Mouse (Mus musculus) testis, postnatal 14 days (tissue): ENCODE measurements around the gene Saa2.
A peak's percentile ranks its signal among the peaks of the same experiment; 100 is the strongest.
"Not testable (repeated sequence)": the region's sequence is repeated elsewhere in the genome, so short reads cannot be mapped to it uniquely, and the experiment has no call there.

Source experiments
- DNase-seq: peaks from one replicate; pipeline ENCODE4 v3.0.0; 2021; ENCODE audit warnings: low spot score

The Saa2 gene

DNA sequence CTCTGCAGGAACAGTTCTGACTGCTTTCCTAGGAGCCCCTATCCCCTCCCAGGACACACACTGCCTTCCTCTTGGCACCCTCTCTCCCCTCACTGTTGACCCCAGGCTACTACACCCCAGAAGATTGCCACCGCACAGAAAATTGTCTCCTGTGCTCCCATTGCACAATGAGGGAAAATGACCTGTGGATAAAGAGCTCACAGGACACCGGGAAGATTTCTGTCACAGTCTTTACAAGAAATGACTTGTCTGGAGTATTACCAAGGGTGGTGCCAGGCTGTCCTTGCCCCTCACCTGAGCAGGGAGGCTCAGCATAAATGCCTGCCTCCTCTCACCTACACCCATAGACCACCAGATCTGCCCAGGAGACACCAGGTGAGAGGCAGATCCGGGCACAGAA, at the start of gene Saa2:
Saa2 (plus strand) TSS at position 301 of the 400 bp plus-strand sequence.
- no peak for DNase-seq

DNA sequence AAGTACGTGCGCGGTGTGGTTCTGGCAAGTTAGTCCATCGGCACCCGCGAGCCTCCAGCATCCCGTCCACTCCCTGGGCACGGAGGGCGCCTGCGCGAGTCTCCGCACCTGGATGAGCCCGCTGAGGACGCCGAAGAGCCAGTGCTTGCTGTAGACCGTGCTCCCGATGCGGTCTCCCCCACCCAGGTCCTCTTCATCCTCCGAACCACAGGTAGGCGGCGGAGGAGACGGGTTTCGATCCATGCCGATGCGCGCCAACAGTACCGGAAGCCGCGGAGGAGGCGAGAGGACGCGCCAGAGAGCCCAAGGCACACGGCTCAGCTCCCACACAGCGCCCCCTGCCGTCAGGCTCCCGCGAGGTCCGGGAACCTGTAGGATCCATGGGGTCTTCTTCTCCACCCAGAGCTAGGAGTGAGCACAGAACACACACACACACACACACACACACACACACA, 41.2 kb upstream of the Saa2 start, which contains the start of gene Saal1:
Saal1 (minus strand) TSS at position 291 of the 455 bp plus-strand sequence.
- peak; percentile 87 for DNase-seq

DNA sequence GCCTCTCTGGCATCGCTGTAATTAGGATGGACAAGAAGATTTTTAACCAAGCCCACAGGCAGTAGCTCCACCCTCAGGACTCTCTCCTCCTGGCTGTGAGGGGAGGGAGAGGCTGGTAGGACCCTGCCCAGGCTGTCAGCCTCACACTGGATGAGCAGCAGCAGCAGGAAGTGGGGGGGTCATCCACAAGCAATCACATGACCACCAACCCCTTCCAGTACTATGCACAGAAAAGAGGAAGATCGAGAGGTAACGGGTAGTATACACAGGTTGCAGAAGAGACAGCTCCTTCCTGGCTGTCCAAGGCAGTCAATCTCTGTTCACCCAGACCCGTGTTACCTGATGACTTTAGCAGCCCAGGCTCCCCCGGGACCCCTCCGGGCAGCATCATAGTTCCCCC, 39.3 kb upstream of the Saa2 start:
- no peak for DNase-seq

DNA sequence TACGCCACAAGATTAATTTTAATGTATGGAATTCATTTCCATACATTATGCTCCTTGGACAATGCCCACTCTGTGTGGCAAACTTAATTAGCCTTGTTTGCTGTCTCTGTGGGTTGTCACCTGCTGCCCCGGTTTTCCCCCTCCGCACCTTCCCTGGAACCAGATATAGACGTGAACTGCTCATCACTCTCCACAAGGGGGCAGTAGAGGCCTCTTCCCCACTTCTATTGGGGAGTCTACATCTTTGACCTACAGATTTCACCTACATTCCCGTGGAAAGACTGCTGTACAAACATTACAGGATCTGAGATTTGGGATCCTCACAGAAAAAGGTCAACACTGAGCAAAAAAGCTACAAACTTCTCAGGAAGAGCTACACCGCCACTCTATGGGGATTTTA, 37.1 kb upstream of the Saa2 start:
- peak; percentile 39 for DNase-seq

DNA sequence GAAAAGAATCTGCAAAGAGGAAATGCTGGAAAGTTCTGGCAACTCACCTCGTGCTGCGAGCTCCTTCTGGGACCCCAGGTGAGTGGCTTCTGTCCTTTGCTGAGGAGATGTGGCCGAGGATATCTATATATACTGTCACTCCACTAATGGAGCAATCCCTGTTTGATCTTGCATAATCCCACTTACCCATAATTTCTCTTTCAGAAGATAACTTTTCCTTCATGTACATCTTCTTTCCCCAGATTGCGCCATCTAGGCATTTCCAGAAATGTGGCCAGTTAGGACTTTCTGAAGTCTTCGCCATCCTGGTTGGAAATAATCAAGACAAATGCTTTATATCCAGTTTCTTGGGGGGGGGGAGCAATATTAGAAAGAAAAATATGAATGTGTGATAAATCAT, 36.0 kb upstream of the Saa2 start, which contains the start of gene Saa3:
Saa3 (minus strand) TSS at position 101 of the 400 bp plus-strand sequence.
- DNase-seq, result no peak

DNA sequence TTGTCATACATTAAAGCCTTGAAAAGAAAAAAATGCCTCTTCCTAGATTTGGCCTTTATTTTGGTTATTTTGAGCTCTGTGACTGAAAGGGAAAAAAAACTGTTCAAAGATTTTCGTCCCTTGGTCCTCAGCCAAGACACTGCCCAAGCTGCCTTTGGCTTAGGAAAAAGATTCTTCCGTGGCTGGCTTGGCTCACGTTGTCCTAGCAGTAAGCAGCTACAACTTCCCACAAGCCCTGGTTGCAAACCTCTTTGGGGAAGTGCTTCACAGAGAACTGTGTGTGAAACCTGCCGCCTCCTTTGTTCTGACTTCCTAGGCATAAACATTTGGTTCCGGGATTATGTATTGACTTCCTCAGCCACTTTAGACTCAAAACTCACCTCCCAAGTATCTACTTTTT, 34.7 kb upstream of the Saa2 start:
- DNase-seq, result no peak

DNA sequence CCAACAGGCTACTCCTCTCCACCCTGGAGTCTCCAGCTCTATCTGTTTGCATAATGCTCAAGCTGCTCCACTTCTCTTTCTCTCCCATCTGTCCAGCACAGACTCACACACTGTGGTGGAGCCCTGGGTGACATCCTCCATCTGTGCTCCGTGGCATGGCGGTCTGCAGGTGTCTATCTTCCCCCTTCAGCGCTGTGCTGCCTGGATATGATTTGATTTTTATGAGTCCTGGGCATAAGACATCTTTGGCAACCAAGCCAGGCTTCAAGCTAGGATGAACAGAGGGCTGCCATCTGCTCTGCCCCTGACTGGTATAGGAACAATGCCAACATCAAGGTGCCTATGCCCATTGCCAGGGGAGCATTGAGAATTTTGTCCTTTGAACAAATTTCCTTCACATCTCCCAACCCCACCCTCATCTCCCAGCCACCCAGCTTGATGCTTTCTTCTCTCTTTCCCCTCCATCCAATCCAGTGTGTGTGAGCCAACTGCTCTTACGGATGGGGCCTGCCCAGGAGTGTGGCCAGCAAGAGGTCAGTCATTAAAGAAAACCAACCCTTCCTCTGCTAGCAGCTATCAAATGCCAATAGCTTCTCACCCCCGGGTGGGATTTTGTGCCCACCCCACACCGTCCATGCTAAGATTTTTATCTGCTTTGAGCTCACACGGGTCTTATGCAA, 32.9 kb upstream of the Saa2 start:
- no peak for DNase-seq

DNA sequence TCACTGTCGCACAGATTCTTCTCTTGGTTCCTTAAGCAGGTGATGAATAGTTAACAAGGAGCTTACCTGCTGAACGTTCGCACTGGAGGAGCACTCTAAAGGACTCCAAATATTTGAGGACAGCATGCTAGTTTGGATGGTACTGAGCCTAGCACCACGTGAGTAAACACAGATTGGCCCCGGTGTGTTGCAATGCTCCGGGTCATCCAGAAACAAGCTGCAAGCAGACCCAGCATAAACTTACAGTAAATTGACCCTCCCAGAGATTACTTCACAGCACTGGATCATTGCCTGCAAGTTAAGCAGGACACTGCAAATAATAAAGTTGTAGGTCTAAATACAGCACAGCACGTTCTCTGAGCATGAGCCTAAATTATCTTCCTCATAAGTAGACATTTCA, 32.1 kb upstream of the Saa2 start:
- DNase-seq, result peak; percentile 21

DNA sequence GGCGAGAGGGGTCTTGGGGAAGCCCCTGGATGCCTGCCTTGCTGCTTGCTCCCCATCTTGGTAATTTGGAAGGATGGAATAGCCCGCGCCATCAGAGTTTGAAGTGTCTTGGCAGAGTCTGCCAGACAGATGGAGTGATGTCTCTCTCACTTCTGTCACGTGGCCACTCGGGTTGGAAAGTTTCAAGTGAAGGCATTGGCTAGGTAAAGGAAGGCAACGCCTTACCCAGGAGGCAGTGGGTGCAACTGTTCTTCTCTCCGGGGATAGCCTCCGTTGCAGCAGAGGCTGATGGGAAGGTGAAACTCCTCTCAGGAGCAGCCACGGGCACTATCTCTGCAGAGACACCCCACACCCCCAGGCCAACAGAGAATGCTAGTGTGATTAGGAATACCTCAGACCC, 31.1 kb upstream of the Saa2 start:
- no peak for DNase-seq

DNA sequence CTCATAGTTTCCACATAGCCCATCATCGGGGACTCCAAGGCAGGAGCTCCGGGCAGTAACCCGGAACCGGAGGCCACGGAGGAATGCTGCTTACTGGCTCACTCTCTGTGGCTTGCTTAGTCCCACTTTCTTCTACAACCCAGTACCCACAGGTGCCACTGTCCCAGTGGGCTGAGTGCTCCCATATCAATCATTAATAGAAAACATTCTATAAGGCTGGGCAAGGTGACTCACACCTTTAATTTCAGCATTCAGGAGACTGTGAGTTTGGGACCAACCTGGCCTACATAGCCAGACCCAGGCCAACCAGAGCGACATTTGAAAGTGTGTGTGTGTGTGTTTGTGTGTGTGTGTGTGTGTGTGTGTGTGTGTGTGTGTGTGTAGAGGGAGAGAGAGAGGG, 28.2 kb upstream of the Saa2 start:
- DNase-seq, result no peak

DNA sequence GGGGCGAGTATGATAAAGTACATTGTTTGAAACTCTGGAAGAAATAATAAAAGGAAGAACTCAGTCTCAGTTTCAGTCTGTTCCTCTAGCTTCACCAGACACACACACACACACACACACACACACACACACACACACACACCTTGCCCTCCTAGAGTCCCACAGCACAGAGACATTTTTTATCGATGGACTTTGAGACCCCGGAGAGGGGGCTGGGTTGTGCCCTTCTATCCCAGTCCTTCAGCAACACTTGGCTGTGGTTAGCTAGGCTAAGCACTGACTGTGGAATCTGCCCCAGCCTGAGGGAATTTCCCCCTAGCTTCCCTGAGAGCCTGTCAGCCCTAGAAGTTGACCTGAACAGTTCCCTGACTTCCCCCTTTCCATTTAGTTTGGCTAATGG, 27.7 kb upstream of the Saa2 start:
- no peak for DNase-seq

DNA sequence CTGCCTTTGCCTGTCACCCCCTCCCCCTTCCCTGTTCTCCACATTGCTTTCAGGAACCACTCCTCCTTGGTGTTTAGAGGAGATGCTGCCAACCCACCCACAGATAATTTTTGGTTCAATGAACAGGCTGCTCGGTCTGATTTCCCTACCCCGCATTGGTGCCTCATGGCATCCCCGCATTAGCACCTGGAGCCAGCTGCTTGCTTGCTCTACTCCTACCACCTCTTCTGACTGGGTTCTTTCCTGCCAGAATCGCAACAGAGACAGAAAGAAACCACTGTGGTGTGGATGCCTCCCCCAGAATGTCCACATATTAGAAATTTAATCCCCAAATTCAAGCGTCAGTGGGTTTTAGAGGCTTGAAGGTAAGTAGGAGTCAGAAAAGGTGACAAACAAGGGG, 27.2 kb upstream of the Saa2 start:
- no peak for DNase-seq

DNA sequence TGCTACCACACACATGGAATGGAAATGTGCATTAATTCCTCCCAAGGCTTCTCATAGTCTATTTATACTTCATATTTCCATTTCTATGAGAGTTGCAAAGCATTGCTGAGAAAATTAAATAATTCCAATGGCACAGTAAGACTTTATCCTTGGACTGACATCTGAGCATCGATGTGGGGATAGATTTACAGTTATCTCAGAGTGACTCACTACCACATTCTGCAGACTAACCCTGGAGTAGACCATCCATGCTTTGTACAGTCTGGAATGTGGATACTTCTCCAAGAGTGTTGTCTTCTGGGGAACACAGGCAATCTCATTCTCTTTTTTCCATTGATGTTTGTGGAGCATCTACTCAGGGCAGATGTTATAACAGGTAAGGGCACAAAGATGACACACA, 24.0 kb upstream of the Saa2 start:
- DNase-seq, result no peak

DNA sequence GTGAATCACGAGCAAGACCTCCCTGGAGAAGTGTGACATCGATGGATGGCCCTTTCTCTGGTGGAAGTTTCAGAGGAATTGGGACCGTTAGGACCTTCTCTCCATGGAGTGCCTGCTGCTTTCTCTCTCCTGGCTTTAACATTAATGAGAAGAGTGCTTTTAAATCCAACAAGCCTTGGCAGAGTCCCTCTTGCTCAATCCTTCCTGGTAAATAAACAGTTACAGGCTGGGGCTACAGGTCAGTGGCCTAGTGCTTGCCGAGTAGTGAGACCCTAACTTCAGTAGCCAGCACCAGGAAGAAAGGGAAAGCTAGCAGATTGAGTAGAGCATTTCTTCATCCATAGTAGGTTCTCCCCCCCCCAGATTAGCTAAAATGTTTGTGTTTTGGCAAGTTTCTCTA, 19.1 kb upstream of the Saa2 start, which contains the start of gene Saa4:
Saa4 (minus strand) TSS at position 146 of the 400 bp plus-strand sequence.
- DNase-seq, result no peak

DNA sequence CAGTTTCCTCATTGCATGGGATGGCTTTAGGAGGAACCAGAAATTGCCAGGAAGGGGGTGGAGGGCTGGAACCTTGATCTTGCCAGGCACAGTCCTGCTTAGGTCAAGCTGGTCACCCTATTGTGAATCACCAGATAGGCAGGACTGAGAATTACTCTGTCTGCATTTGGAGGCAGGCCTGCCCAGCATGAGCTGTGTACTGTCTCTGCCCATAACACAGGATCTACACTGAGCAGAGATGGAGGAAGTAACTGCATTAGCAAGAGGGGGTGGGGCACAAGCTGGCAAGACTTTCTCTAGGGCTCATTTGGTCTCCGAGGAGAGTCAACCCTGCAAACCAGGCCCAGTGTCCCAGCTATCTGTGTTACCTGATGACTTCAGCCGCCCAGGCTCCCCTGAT, 16.6 kb upstream of the Saa2 start:
- no peak for DNase-seq

DNA sequence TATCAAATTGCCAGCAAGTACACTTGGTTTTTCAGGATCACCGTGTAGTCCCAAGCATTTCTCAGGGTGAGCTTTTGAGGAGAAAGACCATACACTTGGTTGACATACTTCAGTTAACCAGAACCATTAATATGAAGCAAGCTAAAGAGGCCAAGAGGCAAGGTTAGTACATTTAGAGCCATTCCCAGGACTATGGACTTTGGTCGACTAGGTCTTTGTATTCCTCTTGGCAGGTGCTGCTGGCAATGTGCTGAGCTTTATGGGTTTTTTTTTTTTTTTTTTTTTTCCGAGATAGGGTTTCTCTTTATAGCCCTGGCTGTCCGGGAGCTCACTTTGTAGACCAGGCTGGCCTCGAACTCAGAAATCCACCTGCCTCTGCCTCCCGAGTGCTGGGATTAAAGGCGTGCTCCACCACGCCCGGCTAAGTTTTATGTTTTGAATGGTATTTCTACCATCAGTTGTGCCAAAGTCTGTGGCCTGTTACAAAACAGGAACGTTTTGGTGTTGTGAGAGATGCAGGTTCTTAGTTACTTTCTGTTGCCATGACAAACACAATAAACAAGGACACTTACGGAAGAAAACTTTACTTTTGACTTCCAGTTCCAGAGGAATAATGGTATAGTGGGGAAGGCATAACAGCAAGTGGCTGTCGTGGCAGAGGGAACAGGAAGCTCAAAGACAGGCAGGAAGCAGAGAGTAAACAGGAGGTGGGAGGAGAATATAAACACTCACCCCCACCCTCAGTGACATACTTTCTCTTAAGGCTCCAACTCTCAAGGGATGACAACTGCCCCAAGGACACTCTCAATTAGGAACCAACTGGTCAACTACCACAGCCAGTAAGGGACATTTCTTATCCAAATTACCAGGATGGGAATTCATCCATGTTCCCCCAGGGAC, 12.8 kb upstream of the Saa2 start:
- no peak for DNase-seq

DNA sequence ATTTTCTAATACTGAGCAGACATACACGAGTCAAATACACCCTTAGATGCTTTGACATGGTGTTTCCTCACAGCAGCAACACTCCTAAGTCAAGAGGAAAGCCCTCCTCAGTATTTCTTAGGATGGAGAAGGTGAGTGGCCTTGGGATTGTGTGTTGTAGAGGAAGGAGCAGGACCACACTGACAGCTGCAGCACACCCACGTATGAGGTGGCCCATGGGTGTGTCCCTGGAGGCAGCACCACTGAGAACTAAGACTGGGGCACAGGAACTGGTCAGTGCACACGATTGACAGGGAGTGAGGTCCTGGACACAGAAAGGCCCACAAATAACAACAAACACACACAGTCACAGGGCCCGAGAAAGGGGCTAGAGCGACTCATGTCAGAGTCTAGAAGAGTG, 11.5 kb upstream of the Saa2 start:
- DNase-seq, result not testable (repeated sequence)

DNA sequence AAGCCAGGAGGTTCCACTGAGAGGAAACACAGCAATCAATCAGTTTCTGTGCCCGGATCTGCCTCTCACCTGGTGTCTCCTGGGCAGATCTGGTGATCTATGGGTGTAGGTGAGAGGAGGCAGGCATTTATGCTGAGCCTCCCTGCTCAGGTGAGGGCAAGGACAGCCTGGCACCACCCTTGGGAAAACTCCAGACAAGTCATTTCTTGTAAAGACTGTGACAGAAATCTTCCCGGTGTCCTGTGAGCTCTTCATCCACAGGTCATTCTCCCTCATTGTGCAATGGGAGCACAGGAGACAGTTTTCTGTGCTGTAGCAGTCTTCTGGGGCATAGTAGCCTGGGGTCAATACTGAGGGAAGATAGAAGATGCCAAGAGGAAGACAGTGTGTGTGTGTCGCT, 8.7 kb upstream of the Saa2 start, which contains the start of gene Saa1:
Saa1 (minus strand) TSS at position 101 of the 400 bp plus-strand sequence.
- not testable (repeated sequence) for DNase-seq

DNA sequence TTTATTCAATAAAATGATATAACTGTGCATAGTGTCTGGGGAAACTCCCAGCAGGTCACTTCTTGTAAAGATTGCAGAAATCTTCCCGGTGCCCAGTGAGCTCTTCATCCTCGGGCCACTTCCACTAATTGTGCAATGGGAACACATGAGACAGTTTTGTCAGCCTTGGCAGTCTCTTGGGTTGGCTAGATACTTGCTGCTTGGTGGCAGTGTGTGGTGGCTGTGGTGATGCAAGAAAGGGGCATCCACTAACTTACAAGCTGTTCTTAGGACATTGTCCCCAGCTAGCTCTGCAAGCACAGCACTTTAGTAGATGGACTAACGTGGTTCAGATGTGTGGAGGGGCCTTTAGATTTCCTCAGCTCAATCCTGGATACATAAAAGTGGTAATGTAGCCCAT, 5.8 kb upstream of the Saa2 start:
- DNase-seq, result no peak

DNA sequence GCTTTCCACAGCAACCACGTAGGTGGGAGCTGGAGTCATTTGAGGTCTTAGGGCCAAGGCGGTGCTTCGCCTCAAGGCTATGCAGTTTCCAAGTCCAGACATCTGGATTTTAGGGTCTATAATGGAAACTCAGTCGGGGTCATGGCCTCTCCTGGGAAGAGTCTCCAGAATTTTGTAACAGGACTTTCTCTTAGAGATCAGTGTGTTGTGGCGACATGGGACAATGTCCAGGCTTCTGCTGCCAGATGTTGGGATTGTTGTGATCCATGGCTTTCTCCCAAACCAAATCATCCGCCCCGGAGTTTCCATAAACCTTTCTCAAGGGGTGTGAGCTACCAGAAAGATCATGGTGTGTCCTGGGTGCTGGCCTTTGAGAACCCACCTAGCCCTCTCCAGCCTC, 5.2 kb upstream of the Saa2 start:
- no peak for DNase-seq

DNA sequence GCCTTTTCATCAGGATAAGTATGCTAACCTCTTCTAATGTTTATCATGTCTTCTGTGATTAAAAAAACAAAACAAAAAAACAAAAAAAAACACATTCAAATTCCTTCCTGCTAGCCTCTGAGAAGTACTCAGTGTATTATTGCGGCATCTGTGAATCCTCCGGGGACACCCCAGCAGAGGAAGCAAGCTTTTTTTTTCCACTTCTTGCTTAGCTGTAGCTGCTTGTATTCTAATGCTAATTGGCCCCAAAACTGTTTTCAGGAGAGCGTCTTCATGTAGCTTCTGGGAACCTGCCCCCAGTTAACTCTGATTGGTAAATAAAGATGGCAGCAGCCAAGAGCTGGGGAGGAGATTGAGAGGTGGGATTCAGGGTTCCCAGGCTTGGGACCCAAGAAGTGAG, 3.1 kb upstream of the Saa2 start:
- no peak for DNase-seq

DNA sequence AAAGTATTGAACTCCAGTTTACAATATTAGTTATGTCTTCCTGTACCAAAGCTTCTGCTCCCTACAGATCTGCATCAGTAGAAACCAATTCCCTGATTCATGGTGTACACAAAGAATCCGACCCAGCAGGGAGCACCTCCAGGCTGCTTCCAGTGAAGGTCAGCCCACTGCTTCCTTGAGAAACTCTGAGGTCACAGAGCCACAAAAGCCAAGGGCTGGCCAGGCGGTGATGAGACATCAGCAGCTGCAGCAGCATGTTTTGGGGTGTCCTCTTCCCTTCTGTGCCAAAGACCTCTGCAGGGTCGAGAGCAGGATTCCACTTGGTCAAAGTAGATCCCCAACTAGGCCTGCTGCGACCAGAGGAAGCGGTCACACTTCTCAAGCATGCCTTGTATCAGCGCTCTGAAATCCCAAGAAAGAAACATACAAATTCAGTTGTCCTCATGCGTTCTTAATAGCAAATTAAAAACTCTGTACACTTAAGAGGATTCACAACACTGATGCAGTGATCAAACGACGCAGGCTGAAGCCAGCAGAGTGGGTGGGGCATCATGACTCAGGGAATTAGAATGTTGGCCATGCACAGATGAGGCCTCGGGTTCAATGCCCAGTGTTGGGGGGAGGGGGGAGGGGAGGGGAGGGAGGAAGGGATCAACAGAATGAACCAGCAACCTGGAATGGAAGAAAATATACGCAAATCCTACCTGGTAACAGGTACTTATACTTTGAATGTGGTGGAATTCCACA, 9.6 kb downstream of the Saa2 start:
- no peak for DNase-seq
